Mouse (Mus musculus) lung, postnatal 10 days (tissue): ENCODE measurements around the gene B230217C12Rik.

Experiments
- DNase-seq: peaks from one replicate; pipeline ENCODE4 v3.0.0; 2021

The B230217C12Rik gene

DNA sequence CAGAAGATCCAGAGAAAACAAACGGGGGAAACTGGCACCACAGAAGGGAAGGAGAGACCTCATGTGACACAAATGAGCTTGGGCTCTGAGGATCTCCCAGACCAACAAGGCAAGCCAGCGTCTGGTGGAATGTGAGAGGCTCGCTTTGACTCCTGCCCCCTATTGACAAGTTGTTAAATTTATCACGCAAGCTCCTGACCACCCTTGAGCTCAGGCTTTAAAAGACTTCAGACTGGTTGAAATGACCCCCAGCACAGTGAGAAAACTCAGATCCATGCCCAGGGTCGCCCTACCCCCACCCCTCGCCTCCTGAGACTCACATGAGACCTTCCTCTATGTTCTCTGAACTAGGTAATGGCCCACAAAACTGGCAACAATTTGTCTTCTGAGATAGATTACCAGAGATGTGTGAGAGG lies at the start of gene B230217C12Rik:
TSS of gene B230217C12Rik (plus strand) at position 242 of the 416 bp plus-strand sequence.
- peak; percentile 61 for DNase-seq

DNA sequence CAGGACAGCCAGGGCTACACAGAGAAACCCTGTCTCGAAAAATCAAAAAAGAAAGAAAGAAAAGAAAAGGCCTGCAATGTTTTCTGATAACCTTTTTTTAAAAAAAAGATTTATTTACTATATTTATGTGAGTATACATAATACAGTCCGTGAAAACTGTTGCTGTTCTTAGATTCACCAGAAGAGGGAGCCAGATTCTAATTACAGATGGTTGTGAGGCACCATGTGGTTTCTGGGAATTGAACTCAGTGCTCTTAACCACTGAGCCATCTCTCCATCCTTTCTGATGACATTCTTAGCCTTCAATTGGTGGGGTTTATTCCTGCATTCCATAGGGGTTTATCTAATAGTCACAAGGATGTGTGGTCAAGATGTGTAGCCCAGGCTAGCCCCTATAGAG lies 47.4 kb upstream of the B230217C12Rik start:
- DNase-seq: peak; percentile 76

DNA sequence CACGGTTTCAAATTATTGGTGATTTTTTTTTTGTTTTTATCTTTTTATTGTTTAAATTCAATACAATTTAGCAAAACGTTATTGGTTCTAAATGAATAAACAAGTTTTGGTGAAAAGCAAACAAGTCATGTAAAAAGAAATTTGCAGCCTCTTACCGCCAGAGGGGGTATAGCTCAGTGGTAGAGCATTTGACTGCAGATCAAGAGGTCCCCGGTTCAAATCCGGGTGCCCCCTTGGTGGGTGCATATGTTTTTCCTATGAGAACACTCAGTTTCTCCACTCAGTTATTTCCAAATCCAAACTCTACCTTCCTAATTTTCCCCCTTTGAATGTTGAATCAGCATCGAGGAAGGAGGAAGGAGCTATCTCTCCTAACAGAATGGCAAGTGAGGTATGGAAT lies 43.7 kb upstream of the B230217C12Rik start:
- DNase-seq: peak; percentile 80

DNA sequence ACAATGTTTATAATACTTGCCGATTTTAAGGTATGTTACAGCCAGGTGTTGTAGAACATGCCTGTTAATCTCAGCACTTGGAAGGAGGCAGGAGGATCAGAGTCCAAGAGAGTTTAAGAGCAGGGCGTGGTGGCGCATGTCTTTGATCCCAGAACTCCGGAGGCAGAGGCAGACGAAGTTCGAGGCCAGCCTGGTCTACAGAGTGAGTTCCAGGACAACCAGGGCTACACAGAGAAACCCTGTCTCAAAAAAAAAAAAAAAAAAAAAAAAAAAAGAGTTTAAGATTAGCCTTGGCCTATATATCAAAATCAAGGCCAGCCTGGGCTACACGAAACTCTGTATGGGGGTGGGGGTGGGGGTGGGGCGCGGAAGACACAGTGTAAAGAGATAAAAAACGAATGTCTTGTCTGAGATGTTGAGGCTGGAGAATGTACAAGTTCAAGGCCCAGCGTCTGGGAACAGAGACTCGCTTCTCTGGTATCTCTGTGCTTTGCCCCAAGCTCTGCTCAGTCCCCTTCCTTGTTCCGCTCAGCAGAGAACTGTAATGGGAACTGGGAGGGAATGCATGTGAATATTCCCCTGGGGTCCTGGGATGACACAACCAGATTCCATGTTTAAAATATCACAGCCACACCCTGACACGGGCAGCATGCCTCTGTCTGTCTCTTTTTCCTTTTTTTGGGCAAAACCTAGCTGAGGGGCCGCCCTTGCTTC lies 43.1 kb upstream of the B230217C12Rik start:
- DNase-seq: no peak

DNA sequence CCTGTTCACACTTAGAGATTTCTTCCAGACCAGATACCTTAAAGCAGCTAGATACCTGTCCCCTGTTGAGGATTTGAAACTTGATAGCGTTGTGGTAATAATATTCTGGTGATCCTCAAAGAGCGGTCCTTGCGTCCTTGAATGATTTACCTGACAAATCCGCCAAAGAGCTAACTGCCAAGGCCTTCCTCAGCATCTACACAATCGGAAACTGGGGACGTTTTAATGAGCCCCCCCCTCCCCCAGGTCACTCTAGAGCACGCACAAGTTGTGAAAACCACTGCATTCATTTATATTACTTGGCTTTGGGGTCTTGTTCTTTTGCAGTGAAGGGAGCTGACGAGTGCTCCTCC lies 42.5 kb upstream of the B230217C12Rik start:
- no peak for DNase-seq

DNA sequence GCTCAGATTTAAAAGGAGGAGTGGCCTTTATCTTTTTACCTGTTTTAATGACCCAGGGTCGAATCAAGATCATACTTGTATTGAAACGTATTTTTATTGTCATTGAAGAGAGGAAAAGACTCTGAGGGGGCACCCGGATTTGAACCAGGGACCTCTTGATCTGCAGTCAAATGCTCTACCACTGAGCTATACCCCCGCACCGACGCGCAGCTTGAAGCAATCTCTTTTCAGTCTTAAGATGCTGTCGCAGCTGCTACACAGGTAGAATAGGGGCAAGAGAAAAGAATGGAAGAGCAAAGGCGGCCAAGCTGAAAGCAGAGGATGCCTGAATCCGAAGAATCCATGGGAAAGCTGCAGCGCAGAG lies 41.8 kb upstream of the B230217C12Rik start, which contains the start of gene Lasp1:
TSS of gene Lasp1 (plus strand) at position 219 of the 364 bp plus-strand sequence.
- DNase-seq: peak; percentile 89

DNA sequence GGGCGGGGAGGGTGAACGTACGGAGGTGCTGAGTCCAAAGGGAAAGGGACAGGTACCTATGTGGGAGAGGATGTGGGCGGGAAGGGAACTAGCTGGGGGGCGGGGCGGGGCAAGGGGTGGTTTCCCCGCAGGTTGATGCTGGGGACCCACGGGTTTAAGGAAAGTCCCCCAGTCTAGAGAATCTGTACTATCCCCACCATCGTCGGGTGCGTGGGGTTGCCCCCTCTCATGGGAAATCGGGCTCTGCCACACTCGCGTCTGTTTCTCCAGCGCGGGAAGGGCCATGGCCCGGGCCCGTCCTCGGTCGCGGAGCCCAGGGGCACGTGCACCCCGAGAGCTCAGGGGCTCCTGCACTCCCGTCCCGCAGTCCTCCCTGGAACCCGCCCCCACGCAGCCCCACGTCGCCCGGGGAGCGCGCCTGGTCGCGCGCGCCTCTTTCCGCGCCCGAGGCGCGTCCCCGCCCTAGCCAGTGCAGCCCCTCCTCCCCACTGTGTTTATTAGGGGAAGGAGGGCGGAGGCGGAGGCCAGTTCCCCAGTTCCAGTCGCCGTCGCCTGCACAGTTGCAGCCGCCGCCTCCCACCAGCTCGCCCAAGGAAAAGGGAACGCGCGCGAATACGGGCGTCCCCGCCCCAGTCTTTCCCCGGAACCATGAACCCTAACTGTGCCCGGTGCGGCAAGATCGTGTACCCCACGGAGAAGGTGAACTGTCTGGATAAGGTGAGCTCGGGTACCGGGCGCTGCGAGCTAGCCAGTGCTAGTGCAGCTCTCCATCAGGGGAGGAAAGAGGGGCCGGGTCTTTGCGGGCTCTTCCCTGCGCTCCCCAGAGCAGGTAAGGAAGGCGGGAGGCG lies 41.2 kb upstream of the B230217C12Rik start:
- peak; percentile 92 for DNase-seq

DNA sequence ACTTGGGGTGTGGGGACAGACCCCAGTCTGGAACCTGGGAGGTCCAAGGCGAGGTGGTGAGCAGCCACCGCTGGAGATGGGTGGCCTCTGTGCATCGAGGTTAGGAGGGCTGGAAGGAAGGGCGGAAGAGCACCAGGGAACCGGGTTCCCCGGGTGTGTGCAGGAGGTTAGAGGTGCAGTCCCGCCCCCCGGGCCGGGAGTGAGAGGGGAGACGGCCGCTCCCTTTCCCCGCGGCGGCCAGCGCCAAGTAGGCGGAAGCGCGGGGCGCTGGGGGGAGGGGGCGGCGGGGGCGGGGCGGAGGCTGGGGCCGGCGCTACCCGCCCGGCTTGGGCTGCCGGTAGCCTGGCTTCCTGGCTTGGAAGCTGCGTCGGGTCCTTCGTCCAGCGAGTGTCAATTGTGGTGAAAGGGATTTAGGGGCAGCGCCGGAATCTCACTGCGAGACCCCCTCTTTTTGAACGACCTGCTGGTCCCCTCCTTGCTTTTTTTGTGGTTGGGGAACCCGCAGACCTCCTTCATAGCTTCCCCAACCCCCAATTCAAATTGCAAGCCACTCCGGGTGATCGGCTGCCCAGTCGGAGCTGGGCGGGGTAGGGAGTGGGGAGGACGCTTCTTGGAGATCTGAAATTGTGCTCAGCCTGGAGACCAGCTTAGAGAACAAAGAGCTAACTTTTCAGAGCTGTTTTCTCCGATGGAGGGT lies 40.4 kb upstream of the B230217C12Rik start:
- peak; percentile 88 for DNase-seq

DNA sequence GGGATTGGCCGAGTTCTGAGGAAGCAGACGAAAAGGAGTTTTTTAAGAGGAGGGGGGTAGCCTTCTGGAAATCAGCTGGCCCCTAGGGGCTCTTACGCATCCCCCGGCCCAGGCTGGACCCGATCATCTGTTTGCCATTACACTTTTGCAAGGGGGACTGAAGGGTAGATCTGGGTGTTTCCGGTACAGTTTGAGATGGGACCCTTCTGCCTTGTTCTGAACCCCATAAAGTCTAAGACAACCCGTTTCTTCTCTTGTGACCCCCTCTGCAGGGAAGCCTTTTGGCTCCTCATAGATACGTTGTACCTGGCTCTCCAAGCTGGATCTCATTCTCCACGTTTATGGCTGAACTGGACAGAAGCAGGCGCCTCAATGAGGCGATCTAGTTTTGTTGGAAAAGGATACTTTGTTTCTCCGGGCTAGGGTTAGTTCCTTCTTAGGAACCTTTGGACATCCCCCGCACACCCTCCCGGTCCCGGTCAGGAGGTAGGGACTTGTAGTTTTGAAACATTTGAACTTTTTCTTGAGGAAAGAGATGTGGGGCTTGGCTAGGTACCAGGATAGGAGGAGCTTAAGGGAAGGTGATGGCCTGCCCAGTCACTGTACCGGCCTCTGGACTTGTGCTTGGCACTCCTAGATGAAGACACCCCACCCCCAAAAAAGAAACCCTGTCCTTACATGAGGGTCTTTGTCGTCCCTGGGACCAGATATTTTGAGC lies 39.7 kb upstream of the B230217C12Rik start:
- DNase-seq: peak; percentile 71

DNA sequence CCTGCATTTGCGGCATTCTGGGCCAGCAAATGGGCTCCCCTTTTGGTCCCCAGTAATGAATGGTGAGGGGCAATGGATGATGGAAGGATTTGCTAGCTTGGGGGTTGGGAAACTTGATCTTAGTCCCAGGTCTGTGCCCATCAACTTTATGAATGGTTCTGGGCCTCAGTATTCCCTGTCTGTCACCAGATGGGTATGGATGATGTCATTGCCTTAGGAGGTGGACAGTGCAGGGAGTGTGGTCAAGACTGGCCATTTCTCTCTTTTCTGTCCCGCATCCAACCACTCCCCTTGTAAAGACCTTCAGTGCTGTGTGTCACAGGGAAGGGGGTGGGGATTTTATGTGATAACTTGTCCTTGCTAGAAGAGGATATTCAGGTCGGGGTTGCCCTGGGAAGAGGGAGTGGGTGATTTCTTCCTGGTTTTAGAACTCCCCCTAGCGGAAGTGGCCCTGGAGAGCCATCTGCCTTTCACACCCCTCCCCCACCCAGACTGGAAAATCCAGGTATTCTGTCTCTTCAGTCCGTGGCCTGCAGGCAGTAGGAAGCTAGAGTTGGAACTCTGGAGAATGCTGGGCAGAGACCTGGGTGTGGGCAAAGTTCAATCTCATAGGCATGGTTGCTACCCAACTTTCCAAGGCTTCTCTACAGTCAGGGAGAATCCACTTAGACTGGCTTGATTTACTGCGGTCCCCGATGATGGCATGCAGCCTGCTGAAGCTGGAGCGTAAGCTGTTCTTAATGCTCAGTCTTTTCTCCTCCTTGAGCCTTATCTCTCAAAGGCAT lies 39.0 kb upstream of the B230217C12Rik start:
- peak; percentile 76 for DNase-seq

DNA sequence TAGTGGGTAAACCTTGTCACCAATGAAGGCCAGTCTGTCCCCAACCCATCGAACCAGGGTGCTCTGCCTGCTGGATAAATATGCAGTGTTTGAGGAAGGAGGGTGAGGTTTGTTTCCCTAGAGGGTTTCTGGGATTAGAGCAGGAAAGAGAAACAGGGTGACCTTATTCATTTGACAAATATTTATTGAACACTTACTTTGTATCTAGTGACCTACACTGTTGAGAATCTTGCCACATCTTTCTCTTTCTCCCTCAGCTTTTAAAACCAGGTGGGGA lies 38.4 kb upstream of the B230217C12Rik start:
- DNase-seq: no peak

DNA sequence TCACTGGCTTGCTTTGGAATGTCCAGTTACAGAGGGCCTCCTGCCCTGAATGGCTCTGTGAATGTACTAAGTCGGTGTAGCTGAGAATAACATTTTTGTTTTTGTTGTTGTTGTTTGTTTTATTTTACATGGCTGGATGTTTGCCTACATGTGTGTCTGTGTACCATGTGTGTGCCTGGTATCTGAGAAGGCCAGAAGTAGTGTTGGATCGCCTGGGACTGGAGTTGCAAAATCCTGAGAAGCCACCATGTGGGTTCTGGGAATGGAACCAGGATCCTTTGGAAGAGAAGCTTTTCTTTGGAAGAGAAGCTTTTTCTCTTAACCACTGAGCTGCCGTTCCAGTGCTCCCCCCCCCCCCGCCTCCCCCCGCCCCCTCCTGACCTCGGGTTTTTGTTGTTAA lies 38.1 kb upstream of the B230217C12Rik start:
- DNase-seq: no peak

DNA sequence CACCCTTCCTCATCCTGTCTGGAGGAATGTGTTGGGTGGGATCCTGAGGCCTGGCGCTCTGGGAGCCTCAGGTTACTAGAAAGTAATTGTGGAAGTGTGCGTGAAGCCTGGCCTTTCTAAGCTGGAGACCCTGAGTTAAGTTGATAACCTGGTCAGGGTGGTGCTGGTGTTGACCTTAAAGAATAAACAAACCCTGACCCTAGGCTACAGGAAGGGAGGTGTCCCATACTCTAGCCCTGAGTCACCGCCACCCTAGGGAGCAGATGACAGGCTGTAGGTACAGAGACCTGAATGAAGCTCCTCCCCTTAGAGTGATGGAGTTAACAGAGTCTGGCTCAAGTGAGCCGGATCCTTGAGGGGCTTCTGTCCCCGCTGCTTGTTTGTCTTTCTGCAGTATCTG lies 36.7 kb upstream of the B230217C12Rik start:
- DNase-seq: no peak

DNA sequence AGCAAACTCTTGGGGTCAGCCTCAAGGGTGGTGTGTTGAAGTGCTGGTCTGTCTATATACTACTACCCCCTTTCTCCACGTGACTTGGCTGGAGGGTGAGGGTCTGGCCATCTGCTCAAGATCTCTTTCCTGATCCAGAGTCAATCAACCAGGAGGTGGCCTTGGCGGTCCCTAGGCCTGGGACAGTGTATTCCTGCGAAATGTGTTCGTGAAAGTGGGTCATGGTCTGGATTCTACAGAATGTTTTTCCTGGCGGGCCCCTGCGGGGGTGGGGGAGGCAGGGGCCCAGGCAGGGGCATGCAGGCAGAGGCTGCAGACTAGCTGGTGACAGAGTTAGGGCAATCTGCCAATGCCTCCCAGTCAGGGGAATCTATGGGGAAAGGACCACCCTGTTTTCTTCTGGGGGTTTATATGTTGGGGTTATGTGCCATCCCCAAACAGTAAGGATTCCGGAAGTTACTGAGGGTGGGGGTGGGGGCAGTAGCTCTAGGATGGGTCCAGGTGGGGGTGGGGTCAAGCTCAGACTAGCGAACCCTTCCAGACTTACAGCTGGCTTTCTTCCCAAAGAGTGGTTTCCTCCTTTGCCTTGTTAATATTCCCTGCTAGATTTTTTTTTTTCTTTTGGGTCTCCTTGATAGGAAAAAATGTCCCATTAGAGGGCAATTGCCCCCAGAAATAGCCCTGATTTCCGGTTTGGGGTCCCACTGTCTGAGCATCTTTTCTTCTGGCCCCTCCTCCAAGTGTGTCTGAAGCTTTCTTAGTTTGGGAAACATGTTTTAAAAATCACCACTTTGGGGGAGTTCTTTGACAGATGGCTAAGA lies 35.5 kb upstream of the B230217C12Rik start:
- peak; percentile 68 for DNase-seq

DNA sequence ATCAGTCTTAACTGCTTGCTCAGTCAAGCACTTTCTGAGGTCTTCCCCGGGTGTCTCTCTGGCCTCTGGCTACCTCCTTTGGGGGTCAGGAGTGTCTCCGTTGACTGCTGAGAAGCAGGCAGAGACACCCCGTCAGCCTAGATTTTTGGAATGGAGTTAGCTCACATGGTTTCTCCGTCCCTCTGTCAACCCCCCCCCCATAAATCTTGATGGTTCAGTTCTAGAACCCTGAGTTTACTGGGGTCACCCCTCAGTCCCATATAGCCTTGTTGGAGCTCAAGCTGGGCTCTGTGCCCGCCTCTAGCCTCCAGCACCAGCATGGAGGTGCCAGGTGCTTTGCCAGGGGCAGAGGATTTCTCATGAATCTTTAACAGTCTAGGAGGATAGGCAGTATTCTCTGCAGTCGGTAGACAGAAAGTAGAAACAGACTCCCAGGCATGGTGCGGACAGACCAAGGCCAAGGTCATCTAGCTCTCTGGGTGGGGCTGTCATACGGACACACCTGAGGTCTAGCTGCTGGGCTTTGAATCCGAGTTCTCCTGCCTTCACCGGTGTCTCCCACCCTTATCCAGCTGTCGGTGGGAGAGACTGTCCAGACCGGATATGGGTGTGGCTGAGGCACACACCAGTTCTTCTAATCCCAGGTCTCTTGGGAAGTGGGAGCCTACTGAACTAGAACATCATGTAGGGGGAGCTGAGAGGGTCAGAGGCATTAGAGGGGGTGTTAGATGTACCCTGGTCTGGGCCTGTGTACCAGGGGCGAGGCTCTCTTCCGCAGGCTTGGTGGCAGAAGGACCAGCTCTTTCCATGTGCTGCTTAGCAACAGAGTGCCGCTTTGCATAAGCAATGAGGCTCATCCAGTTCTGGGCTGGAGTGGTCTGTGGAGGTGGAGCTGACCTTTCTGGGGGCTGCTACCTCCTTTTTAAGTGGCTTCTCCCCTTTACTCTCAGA lies 34.6 kb upstream of the B230217C12Rik start:
- no peak for DNase-seq

DNA sequence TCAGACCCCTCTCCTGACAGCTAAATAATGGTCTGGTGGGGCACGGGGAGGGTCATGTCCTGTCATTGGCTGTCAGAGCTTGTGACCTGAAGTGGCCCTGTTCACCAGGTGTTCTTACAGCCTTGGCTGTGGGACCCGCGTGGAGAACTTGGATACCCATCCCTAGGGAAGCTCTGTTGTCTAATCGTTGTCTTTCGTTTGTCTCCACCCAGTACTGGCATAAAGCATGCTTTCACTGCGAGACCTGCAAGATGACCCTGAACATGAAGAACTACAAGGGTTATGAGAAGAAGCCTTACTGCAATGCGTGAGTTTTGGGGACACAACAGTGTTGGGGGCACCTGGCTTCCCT lies 34.0 kb upstream of the B230217C12Rik start:
- no peak for DNase-seq

DNA sequence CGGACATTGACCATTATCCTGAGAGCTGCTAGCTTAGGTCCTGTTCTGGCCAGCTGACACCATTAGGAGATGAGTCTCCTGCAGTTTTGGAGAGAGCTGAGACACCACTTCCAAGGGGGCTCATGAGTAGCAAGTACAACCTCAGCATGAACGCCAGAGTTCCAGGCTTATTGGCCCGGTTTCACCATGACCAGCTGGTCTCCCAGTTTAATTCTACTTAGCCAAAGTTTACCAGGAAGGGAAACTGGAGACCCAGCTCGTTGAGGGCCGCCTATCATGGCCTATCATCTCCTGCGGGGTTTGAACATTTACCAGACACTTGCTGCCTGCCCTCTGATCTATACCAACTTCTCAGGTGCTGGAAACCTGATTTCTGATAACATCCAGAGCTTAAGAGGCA lies 33.0 kb upstream of the B230217C12Rik start:
- no peak for DNase-seq

DNA sequence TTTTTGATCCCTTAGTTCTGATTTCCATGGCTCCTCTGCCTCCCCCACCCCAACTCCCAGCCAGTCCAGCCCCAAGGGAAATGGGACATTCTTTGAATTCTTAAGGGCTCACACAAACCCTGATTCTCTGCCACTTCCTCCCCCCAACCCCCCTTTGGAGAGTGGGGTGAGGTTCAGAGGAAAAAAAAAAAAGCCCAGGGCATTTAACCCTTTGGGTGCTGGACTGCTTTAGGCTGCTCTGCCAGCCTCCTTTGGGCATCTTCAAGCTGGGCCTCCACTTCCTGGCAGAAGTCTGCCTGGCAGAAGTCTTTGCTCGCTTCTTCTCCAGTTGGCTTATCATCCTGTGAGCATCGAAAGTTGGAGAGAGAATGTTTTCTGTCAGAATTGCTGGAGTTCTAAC lies 32.5 kb upstream of the B230217C12Rik start:
- DNase-seq: peak; percentile 87

DNA sequence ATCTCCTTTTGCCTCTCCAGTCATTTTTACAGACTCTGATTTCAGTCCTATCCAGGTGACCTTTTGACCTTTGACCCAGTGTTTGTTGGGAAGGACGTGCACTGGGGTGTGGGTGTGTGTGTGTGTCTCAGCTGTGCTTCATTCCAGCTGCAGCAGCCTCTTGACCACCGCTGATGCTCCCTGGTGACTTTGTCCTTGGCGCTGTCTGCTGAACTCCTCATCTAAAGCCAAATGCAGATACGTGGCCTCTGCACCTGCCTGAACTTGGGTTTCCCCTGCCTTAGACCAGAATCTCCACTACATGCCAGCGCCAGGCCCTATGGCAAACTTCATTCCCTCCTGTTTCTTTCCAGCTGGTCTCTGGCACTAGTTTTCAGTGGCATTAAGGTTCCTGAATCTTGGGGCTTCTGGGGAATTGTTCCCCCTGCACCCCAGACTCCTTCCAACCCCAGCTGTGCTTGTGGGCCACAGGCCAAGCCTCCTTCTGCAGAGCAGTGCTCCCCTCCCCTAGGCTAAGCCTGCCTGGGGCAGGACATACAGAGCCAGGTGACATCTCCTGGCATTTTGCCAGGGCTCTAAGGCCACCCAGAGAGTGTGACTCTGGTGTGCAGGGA lies 31.9 kb upstream of the B230217C12Rik start:
- DNase-seq: no peak
